Mouse (Mus musculus): ENCODE data around the gene Celf2.

The Celf2 gene

DNA sequence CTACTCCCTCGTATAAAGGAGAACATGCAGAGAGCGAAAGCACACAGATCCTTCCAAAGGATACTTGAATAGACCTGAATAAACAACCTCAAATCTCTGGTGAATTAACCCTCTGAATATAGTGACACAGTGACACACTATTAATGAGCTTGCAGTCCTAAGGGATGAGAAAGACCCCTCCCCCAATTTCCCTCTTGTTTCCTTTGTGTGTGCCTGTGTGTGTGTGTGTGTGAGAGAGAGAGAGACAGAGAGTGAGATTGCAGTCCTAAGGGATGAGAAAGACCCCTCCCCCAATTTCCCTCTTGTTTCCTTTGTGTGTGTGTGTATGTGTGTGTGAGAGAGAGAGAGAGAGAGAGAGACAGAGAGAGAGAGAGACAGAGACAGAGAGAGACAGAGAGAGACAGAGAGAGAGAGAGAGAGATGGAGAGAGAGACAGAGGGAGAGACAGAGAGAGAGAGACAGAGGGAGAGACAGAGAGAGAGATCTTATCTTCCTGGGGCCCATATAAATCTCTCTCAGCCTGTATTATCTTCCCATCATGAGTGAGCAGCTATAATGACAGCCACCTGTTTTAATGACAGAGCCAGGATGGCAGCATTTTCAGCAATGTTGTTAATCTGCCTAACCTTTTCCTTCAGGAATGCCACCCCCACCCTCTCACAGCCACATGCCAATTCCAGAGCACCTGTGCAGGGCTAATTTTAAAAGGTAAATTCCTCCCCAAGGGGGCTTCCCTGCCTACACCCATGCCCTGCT, 566.5 kb downstream of the Celf2 start:
- in situ Hi-C loops (cut with MboI; ENCODE audit: unreplicated experiment in 2 of 2), result no loop called here

DNA sequence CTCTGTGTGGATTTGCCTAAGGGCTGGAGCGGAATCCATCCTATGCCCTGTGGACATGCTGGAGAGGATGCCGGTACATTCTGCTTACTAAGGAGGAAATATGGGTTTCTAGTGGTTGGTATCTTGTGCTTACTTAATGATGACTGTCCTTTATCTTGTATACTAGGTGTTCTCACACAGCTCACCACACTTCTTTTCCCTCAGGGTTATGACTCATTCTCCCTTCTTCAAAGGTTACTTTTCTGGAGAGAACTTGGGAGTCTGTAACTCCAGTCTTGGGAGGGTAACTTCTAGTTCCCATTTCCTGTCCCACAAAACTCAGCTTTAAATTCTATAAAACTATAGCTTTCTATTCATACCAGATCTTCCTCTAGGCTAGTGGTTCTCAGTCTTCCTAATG, 570.2 kb downstream of the Celf2 start:
- in situ Hi-C loops (cut with MboI; ENCODE audit: unreplicated experiment in 2 of 2), result no loop called here

GRCm38 (mm10) chr2:6933130-6933529, 576.2 kb downstream of the Celf2 start:
- in situ Hi-C loops (cut with MboI; ENCODE audit: unreplicated experiment in 2 of 2), result no loop called here

DNA sequence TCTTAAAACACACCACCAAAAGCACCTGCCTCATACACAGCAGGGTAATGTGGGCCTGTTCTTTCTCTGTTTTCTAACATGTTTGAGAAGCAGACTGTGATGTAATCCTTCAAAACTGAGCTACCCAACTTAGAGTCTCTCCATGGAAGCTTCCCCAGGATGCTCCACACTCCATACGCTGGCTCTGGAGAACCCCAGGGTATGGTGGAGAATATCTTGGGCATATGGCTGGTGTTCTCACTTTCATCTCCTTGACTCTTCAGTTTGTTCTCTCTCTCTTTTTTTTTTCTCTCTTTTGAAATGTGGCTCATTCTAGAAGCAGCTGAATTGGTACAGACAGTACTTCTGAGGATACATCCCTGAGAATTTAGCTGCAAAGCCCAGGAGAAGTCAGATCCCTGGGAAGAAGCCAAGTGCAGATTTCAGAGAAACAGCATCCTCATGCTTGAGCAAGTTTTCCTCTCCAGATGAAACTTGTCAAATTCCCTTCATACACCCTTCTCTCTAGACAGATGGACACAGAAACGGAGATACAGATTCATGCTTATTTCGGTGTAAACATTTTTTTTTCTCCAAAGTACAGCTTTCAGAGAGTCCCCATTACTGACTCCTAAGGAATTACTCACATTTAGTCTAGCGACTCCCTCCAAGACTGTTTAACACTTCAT, 581.5 kb downstream of the Celf2 start:
- in situ Hi-C loops (cut with MboI; ENCODE audit: unreplicated experiment in 2 of 2), result no loop called here

- in situ Hi-C loops (cut with MboI; ENCODE audit: unreplicated experiment in 2 of 2), result no loop called here
These were observed 583.9 kb downstream of the Celf2 start for GRCm38 (mm10) chr2:6925505-6925904.

- in situ Hi-C loops (cut with MboI; ENCODE audit: unreplicated experiment in 2 of 2), result no loop called here
These were observed 585.5 kb downstream of the Celf2 start for GRCm38 (mm10) chr2:6923738-6924474.

GRCm38 (mm10) chr2:6915386-6915785, 594.0 kb downstream of the Celf2 start:
- in situ Hi-C loops (cut with MboI; ENCODE audit: unreplicated experiment in 2 of 2), result no loop called here

- in situ Hi-C loops (cut with MboI; ENCODE audit: unreplicated experiment in 2 of 2), result no loop called here
These were observed 596.0 kb downstream of the Celf2 start for GRCm38 (mm10) chr2:6913315-6913714.

GRCm38 (mm10) chr2:6911932-6912331, 597.4 kb downstream of the Celf2 start:
- in situ Hi-C loops (cut with MboI; ENCODE audit: unreplicated experiment in 2 of 2), result no loop called here

- in situ Hi-C loops (cut with MboI; ENCODE audit: unreplicated experiment in 2 of 2), result no loop called here
These were observed 599.4 kb downstream of the Celf2 start for GRCm38 (mm10) chr2:6909921-6910320.

GRCm38 (mm10) chr2:6904411-6904810, 605.0 kb downstream of the Celf2 start:
- in situ Hi-C loops (cut with MboI; ENCODE audit: unreplicated experiment in 2 of 2), result no loop called here

DNA sequence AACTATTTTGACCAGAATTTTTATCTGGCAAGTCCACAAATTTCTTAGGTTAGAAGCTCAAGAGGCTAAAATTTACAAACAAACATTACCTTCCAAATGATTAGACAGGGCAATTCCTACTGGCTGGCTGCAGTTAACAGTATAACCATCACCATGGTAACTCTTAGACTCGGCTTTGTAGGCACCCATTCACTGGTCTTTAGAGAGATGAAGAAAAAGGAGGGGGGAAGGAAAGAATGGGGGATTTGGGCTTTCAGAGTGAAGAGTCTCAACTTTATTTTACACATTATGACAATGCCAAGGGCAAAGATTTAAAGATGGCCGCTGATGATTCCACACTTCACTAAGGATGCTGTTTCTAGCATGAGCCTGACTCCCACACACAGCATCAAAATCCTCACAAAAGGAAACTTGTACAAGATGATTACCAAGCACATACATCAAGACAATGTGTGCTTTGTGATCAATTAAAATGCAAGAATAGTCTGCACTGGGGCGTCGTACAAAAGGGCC, 606.1 kb downstream of the Celf2 start:
- in situ Hi-C loops (cut with MboI; ENCODE audit: unreplicated experiment in 2 of 2), result no loop called here

DNA sequence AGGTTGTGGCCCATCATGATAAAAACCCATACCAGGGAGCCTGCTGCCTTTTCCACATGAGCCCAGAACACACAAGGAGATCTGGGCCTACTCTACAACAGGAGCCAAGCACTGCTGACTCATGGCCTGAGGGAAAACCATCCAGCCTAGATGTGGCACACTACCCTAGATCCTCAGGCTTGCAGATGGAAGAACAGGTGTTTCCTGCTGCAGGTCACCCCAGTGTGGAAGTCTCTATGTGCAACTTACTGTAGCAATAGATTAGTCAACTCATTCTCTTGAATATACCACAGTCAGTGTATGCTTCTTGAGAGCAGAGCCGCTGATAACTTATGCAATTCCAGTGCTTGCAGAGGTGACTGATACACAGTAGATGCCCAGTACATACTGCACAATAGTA, 612.5 kb downstream of the Celf2 start:
- in situ Hi-C loops (cut with MboI; ENCODE audit: unreplicated experiment in 2 of 2), result no loop called here

- in situ Hi-C loops (cut with MboI; ENCODE audit: unreplicated experiment in 2 of 2), result no loop called here
These were observed 615.8 kb downstream of the Celf2 start for GRCm38 (mm10) chr2:6893597-6893996.

DNA sequence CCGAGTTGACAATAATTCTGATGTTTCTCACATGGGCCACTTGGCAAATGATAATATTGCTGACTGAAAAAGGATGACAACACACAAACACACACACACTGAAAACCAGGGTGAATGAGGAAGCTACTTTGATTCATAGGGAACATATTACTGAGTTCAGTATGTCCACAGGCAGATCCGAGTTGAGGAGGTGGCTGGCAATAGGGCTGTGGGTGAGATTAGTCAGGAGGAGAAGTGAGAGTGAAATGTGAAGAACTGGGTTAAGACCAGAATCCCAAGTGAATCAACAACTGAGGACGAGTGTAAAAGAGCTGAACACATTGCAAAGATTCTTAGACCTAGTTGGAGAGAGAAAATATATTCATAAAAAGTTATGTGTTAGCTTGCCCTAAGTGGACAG, 616.3 kb downstream of the Celf2 start:
- in situ Hi-C loops (cut with MboI; ENCODE audit: unreplicated experiment in 2 of 2), result no loop called here

GRCm38 (mm10) chr2:6884796-6885711, 624.3 kb downstream of the Celf2 start:
- in situ Hi-C loops (cut with MboI; ENCODE audit: unreplicated experiment in 2 of 2), result no loop called here

GRCm38 (mm10) chr2:6883996-6884795, 625.2 kb downstream of the Celf2 start:
- in situ Hi-C loops (cut with MboI; ENCODE audit: unreplicated experiment in 2 of 2), result no loop called here

GRCm38 (mm10) chr2:6882236-6882885, 627.0 kb downstream of the Celf2 start:
- in situ Hi-C loops (cut with MboI; ENCODE audit: unreplicated experiment in 2 of 2), result no loop called here

GRCm38 (mm10) chr2:6880941-6881575, 628.3 kb downstream of the Celf2 start:
- in situ Hi-C loops (cut with MboI; ENCODE audit: unreplicated experiment in 2 of 2), result no loop called here

Measured in v-Abl transformed pro-B cells (cell line).